Mouse (Mus musculus) liver, embryonic 11.5 days (tissue): ENCODE measurements around the gene Rif1. TPM values are rescaled to one million over a fixed set of nuclear protein-coding genes. Genes with fewer than 3 reads are reported as not detected.

ENCODE experiments used
- ATAC-seq: fragments of 200-750 bp; cut with Nextera tagmentation; replicated peaks from 2 replicates; pipeline ENCODE4 v1.8.0; 2017; ENCODE audit warnings: moderate number of reproducible peaks, mild to moderate bottlenecking, moderate TSS enrichment, moderate library complexity; ENCODE audit not compliant: low FRiP score
- DNase-seq: peaks from one replicate; pipeline ENCODE4 v3.0.0-alpha.2; 2017; ENCODE audit warnings: low spot score
- H3K27ac ChIP-seq: fragments of 300-500 bp; sonication (generic); 2 replicates; pipeline ENCODE4 v1.5.1; 2014; ENCODE audit warnings: mild to moderate bottlenecking, low read depth, low read length, control low read depth
- H3K27me3 ChIP-seq: fragments of 300-500 bp; sonication (generic); replicated peaks from 2 replicates; pipeline ENCODE4 v1.6.1; 2014; ENCODE audit warnings: low read length, mixed read lengths; ENCODE audit not compliant: control insufficient read depth, insufficient read depth
- H3K36me3 ChIP-seq: fragments of 300-500 bp; sonication (generic); 2 replicates; pipeline ENCODE4 v1.6.1; 2014; ENCODE audit warnings: mild to moderate bottlenecking, low read length, moderate library complexity, mixed read lengths; ENCODE audit not compliant: control insufficient read depth, insufficient read depth
- H3K4me1 ChIP-seq: fragments of 300-500 bp; sonication (generic); replicated peaks from 2 replicates; pipeline ENCODE4 v1.6.1; 2014; ENCODE audit warnings: low read length, mixed read lengths; ENCODE audit not compliant: control insufficient read depth, insufficient read depth
- H3K4me2 ChIP-seq: fragments of 300-500 bp; sonication (generic); 2 replicates; pipeline ENCODE4 v1.6.1; 2014; ENCODE audit warnings: mild to moderate bottlenecking, control low read depth, moderate library complexity
- H3K4me3 ChIP-seq: fragments of 300-500 bp; sonication (generic); 2 replicates; pipeline ENCODE4 v1.5.1; 2014; ENCODE audit warnings: low read depth, low read length, control low read depth
- H3K9ac ChIP-seq: fragments of 300-500 bp; sonication (generic); 2 replicates; pipeline ENCODE4 v1.6.1; 2014; ENCODE audit warnings: low read depth, low read length, control low read depth
- H3K9me3 ChIP-seq: fragments of 300-500 bp; sonication (generic); 2 replicates; pipeline ENCODE4 v1.6.1; 2016; ENCODE audit warnings: low read length, inconsistent platforms, mixed read lengths; ENCODE audit not compliant: control insufficient read depth
- WGBS: fragments of 180-500 bp; shearing (Covaris S2); extraction: QIAGEN DNeasy Blood & Tissue Kit; methylation state at CpG from one replicate; pipeline ENCODE4 v1.1.7; 2014; 5-methylcytosine and 5-hydroxymethylcytosine counted together
- polyA plus RNA-seq: library from polyadenylated mRNA; unstranded; fragments of >200 nt; fragmentation: Nextera tagmentation; extraction: Ambion mirVana; gene quantifications from 2 replicates; pipeline ENCODE4 v1.2.1, GENCODE M21; 2014

Gene Rif1
- polyA plus RNA-seq, 1 experiment from 2014 or later: 44.9 TPM

- H3K4me1 ChIP-seq: no peaks in the 10 kb centered on the region
These were observed 15.5 kb upstream of the Rif1 start for GRCm38 (mm10) chr2:52057099-52057498.

GRCm38 (mm10) chr2:52057681-52058080 is 15.0 kb upstream of the Rif1 start:
- H3K36me3 ChIP-seq: no peaks in the 10 kb centered on the region
- no peak overlapping the region for H3K4me3 ChIP-seq
- no peaks in the 10 kb centered on the region for H3K27me3 ChIP-seq
- no peak for ATAC-seq
- no peak overlapping the region for H3K4me2 ChIP-seq
- H3K9me3 ChIP-seq: no peaks in the 10 kb centered on the region
- H3K9ac ChIP-seq: no peak overlapping the region
- DNase-seq: no peak
- no peak overlapping the region for H3K27ac ChIP-seq
- H3K4me1 ChIP-seq: no peaks in the 10 kb centered on the region

More at GRCm38 (mm10) chr2:52057099-52057498, 15.5 kb upstream of the Rif1 start:
- DNase-seq: no peak
- no peak for ATAC-seq
- no peak overlapping the region for H3K4me3 ChIP-seq
- H3K4me2 ChIP-seq: no peak overlapping the region
- H3K27me3 ChIP-seq: no peaks in the 10 kb centered on the region
- H3K9ac ChIP-seq: no peak overlapping the region
- H3K9me3 ChIP-seq: no peaks in the 10 kb centered on the region
- no peaks in the 10 kb centered on the region for H3K36me3 ChIP-seq
- 64% methylated on average over 1 of the region's 1 CpGs for WGBS
- no peak overlapping the region for H3K27ac ChIP-seq

- WGBS: 77% methylated on average over 1 of the region's 1 CpGs
- no peak overlapping the region for H3K9ac ChIP-seq
- no peaks in the 10 kb centered on the region for H3K36me3 ChIP-seq
- no peak overlapping the region for H3K4me2 ChIP-seq
- H3K27ac ChIP-seq: no peak overlapping the region
- H3K4me3 ChIP-seq: no peak overlapping the region
- H3K9me3 ChIP-seq: no peaks in the 10 kb centered on the region
- no peaks in the 10 kb centered on the region for H3K27me3 ChIP-seq
- H3K4me1 ChIP-seq: peaks cover 3% of the 10 kb centered on the region
- DNase-seq (no peak), ATAC-seq (no peak)
These were observed 4.0 kb upstream of the Rif1 start for GRCm38 (mm10) chr2:52068641-52069040.

GRCm38 (mm10) chr2:52070816-52071215 is 1.8 kb upstream of the Rif1 start:
- DNase-seq (no peak), ATAC-seq (no peak)
- 85% methylated on average over 5 of the region's 5 CpGs for WGBS
- Histone ChIP-seq H3K4me3 (no peak overlapping the region), H3K27ac (no peak overlapping the region), H3K36me3 (peaks cover 7% of the 10 kb centered on the region; the same call in 1 of the 2 replicates), H3K27me3 (no peaks in the 10 kb centered on the region), H3K9me3 (no peaks in the 10 kb centered on the region), H3K9ac (no peak overlapping the region), H3K4me2 (no peak overlapping the region), H3K4me1 (peaks cover 6% of the 10 kb centered on the region)

GRCm38 (mm10) chr2:52071241-52071991 is 1.2 kb upstream of the Rif1 start:
- no peak overlapping the region for H3K9ac ChIP-seq
- H3K27me3 ChIP-seq: no peaks in the 10 kb centered on the region
- H3K27ac ChIP-seq: no peak overlapping the region
- H3K4me3 ChIP-seq: no peak overlapping the region
- WGBS: 59% methylated on average over 13 of the region's 13 CpGs
- DNase-seq (no peak), ATAC-seq (no peak)
- peaks cover 6% of the 10 kb centered on the region for H3K4me1 ChIP-seq
- peak overlapping the region; percentile 84 for H3K4me2 ChIP-seq
- no peaks in the 10 kb centered on the region for H3K9me3 ChIP-seq
- peaks cover 11% of the 10 kb centered on the region; the same call in 1 of the 2 replicates for H3K36me3 ChIP-seq

DNA sequence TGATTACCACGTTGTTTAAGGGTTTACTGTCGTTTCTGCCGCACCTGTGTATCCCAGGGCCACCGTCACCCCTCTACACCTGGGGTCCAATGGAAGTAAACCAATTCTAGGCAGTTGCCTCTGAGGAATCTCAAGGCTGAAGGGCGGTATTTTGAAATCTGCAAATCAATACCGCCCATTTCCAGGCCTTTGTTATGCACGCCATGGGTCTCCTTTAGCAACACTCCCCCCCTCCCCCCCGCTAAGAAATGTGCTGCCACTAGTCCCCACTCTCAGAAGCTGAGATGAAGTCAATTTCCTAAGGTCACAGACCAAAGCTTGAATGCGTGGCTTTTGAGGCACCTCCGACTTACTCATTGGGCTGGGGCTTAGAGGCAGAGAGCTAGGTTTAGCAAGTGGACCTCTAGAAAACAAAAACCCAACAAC is 554 bp upstream of the Rif1 start:
- Histone ChIP-seq H3K27ac (peak overlapping the region; percentile 87; the same call in 1 of the 2 replicates), H3K27me3 (no peaks in the 10 kb centered on the region), H3K4me1 (peaks cover 6% of the 10 kb centered on the region), H3K9ac (peak overlapping the region; percentile 99), H3K36me3 (peaks cover 13% of the 10 kb centered on the region), H3K4me2 (peak overlapping the region; percentile 84), H3K9me3 (no peaks in the 10 kb centered on the region), H3K4me3 (peak overlapping the region; percentile 99)
- DNase-seq: no peak
- peak; percentile 25 for ATAC-seq
- WGBS: 9% methylated on average over 10 of the region's 10 CpGs

DNA sequence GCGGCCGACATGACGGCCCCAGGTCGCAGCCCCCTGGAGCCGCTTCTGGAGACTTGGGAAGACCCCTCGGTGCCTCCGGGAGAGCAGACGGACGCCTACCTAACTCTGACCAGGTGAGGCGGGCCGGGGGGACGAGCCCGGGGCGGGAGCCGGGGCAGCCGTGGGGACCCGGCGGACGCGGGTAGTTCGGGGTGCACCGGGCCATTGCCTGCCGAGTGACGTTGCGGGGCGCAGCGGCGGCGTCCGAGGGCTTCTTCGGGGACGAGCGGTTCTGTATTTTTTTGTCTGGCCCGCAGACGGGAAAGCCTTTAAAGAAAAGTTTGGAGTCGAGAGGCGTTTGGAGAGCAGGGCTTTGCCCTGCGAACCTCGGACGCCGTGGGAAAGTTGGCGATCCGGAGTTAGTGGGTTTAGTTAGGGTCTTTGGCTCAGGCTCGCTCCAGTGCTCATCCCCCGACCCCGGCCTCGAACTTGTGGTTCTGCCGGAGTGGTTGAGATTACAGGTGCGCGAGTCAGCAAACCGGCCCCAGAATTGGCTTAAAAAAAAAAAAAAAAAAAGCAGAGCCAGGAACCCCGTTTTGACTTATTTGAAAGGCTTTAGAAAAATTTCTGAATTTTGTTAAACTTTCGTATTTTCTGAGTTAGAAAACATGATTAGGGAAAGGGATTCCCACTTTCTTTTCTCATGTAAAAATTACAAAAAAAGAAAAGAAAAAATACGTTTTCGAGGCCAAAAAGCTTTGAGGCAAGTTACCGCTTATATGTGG is 691 bp downstream of the Rif1 start:
- Histone ChIP-seq H3K27ac (peak overlapping the region; percentile 87), H3K27me3 (no peaks in the 10 kb centered on the region), H3K4me2 (peak overlapping the region; percentile 84), H3K36me3 (peaks cover 21% of the 10 kb centered on the region), H3K4me1 (peaks cover 6% of the 10 kb centered on the region), H3K4me3 (peak overlapping the region; percentile 99), H3K9me3 (no peaks in the 10 kb centered on the region), H3K9ac (peak overlapping the region; percentile 99)
- 1% methylated on average over 54 of the region's 56 CpGs for WGBS
- no peak for DNase-seq
- ATAC-seq: peak; percentile 56

GRCm38 (mm10) chr2:52078666-52079065 is 6.0 kb downstream of the Rif1 start:
- no peak overlapping the region for H3K27ac ChIP-seq
- H3K36me3 ChIP-seq: peaks cover 45% of the 10 kb centered on the region
- H3K9me3 ChIP-seq: no peaks in the 10 kb centered on the region
- no peaks in the 10 kb centered on the region for H3K27me3 ChIP-seq
- no peak overlapping the region for H3K9ac ChIP-seq
- no peak overlapping the region for H3K4me2 ChIP-seq
- ATAC-seq (no peak), DNase-seq (no peak)
- H3K4me1 ChIP-seq: 0 out of 2 replicates have a peak, but pooled peaks cover 2% of the 10 kb centered on the region
- 91% methylated on average over 2 of the region's 2 CpGs for WGBS
- no peak overlapping the region for H3K4me3 ChIP-seq
